Mouse (Mus musculus) limb, embryonic 11.5 days (tissue): ENCODE data around the gene Slc35e4. TPM values are rescaled to one million over a fixed set of nuclear protein-coding genes. Genes with fewer than 3 reads are reported as not detected.

Source experiments
- polyA plus RNA-seq: library from polyadenylated mRNA; unstranded; fragments of >200 nt; fragmentation: Nextera tagmentation; extraction: Ambion mirVana; gene quantifications from 2 replicates; pipeline ENCODE4 v1.2.1, GENCODE M21; 2014

Slc35e4 gene
- polyA plus RNA-seq, 1 experiment from 2014 or later, result 1.7 TPM

Other genes with a start within 250 kb of the Slc35e4 start
- gene Osbp2, start 50.8 kb downstream of the Slc35e4 start, polyA plus RNA-seq, result 0.30 and 0.69 TPM in 2 replicates
- 0.33 and 0.47 TPM in 2 replicates for gene 4921536K21Rik, start 19.6 kb downstream of the Slc35e4 start, polyA plus RNA-seq
- gene Dusp18, start 19.4 kb downstream of the Slc35e4 start, polyA plus RNA-seq, result 13.7 and 14.5 TPM in 2 replicates
- 24.2 and 28.9 TPM in 2 replicates for gene Tcn2, start 17.5 kb upstream of the Slc35e4 start, polyA plus RNA-seq
- 81.9 and 87.4 TPM in 2 replicates for gene Pes1, start 49.3 kb upstream of the Slc35e4 start, polyA plus RNA-seq
- not detected in 2 replicates for gene 4930556J24Rik, start 62.1 kb upstream of the Slc35e4 start, polyA plus RNA-seq
- gene Gal3st1, start 69.0 kb upstream of the Slc35e4 start, polyA plus RNA-seq, result 2.6 and 3.2 TPM in 2 replicates
- not detected in 2 replicates for gene Sec14l4, start 116.8 kb upstream of the Slc35e4 start, polyA plus RNA-seq
- not detected in 2 replicates for gene Sec14l3, start 150.2 kb upstream of the Slc35e4 start, polyA plus RNA-seq
- 8.5 and 10.9 TPM in 2 replicates for gene Mtfp1, start 180.8 kb upstream of the Slc35e4 start, polyA plus RNA-seq
- 1.9 and 2.2 TPM in 2 replicates for gene Sec14l2, start 208.8 kb upstream of the Slc35e4 start, polyA plus RNA-seq
- gene Rnf215, start 220.5 kb upstream of the Slc35e4 start, polyA plus RNA-seq, result 24.3 and 28.9 TPM in 2 replicates
- 4.3 and 4.7 TPM in 2 replicates for gene Ccdc157, start 245.6 kb upstream of the Slc35e4 start, polyA plus RNA-seq
- gene Sf3a1, start 245.7 kb upstream of the Slc35e4 start, polyA plus RNA-seq, result 98.3 and 112 TPM in 2 replicates